Mouse (Mus musculus): Measurements from ENCODE around the gene Kbtbd4.

Gene Kbtbd4

GRCm38 (mm10) chr2:90904856-90905224, 300 bp downstream of the Kbtbd4 start:
- no peak for DNase-seq (ENCODE audit: low spot score)

DNA sequence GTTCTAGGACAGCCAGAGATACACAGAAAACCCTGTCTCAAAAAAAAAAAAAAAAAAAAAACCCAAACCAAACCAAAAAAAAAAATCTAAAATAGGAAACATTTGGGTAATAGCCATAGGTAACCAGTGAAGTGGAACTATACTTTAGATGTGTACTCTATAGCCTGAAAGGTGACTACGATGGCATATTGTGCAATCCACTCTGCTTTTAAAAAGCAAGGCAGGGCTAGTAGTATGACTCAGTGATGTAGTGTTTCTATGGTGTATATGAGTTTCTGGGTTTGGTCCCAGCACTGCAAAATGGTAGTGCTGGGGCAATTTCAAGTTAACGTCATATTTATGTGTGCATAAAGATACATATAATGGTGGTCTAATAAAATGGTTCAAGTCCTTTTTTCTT, 2.2 kb downstream of the Kbtbd4 start:
- no peak for DNase-seq (ENCODE audit: low spot score)

DNA sequence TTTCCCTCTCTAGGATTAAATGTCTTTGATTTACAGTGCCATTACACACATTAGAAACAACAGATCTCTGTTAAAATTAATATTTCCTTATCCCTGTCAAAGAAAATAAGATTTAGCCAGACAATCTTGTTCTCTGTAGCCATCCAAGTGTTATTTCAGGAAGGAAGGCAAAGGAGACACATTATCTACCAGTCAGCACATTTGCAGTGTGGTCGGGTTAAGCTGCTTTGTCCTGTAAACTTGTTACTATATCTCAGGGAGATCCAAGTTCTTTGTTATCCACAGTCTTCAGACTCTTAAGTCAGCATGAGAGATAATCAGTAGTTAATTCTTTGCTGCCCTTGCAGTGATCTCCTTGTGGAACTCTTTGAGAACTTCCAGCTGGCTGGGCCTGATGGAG, 6.3 kb downstream of the Kbtbd4 start:
- no peak for DNase-seq (ENCODE audit: low spot score)

DNA sequence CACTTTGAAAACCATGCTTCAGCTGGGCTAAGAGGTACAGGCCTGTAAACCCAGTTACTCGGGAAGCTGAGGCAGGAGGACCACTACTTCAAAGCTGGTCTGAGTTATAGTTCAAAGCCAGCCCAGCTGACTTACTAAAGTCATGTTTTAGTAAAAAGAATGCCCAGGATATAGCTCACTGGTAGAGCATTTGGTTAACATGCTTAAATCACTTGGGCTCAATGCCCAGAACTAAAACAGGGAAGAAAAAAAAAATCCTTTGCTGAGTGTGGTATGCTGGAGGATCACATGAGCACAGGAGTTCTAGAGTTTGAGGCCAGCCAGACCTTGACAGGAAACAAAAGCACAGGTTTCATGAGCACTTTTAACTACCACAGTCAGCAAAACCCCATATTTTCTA, 7.1 kb downstream of the Kbtbd4 start:
- DNase-seq (ENCODE audit: low spot score), result no peak

- no peak for DNase-seq (ENCODE audit: low spot score)
These were observed 9.1 kb downstream of the Kbtbd4 start for GRCm38 (mm10) chr2:90913671-90914070.

DNA sequence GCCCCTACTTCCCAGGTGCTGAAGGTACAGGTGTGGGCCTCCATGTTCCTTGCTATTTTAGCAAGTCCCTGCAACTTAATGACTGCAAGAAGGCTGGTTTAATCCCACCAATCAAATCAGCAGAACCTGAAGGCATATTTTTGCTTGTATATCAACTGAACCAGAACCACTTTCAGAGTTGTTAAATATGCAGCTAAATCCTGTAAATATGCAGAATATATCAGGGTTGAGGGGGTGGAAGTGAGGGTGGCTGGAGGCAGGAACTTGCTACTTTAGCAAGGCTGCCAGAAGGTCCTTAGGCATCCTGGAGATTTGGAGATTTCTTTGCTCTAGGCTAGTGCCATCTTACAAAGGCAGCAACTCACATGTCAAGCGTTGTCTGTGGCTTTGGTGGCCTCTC, 11.0 kb downstream of the Kbtbd4 start:
- DNase-seq (ENCODE audit: low spot score), result no peak

DNA sequence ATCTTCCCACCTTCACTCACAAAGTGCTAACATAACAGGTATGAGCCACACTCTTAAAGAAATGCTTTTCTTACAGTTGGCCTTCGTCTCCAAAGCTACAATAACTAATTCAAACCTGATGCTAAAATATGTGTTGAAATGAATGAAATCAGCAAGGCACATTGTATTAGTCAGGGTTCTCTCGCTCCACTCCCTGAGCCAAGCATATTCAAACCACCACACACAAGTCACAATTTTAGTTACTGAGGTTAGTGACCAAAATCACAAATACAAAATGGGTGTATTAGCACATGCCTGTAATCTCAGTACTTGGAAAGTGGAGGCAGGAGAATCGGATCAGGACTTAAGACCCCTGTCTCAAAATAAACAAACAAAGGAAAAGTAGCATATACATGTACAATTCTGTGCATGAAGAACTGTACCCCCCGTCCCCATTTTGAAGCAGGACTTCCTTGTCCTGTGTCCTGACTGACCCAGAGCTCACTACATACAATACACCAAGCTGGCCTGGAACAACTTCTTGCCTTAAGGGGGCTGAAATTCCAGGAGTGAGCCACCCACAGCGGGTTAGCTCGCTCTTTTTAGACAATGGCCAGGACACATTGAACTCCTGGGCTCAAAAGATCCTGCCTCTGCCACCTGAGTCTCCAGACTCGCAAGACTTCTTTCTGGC, 12.2 kb downstream of the Kbtbd4 start:
- DNase-seq (ENCODE audit: low spot score), result no peak

GRCm38 (mm10) chr2:90917233-90917998, 12.9 kb downstream of the Kbtbd4 start:
- DNase-seq (ENCODE audit: low spot score), result peak; percentile 45

DNA sequence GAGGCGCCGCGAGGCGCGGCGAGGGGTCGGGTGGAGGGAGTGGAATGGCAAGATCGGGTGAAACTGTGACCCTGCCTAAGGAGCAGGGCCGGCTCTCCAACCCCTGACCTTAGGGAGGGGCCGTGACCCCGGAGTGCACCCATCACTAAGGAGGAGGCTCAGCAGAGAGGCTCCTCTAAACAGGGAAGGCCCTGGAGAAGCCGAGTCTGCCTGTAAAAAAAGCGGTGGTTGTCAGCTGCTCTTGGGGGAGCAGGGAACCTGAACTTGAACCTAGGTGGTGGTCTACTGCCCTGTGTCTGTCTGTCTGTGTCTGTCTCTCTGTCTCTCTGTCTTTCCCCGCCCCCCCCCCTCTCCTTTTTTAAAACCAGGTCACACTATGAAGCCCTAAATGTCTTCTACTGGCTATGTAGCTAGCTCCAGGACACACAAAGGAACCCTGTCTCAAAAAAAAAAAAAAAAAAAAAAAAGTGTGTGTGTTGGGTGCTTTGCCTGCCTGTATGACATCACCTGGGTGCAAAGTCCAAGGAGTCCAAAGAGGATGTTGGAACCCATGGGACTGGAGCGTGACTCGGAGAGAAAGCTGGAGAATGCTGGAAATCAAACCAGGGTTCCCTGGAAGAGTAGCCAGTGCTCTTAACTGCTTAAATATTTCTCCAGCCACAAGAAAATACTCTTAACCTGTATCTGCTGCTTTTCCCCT, 13.6 kb downstream of the Kbtbd4 start:
- DNase-seq (ENCODE audit: low spot score), result no peak

DNA sequence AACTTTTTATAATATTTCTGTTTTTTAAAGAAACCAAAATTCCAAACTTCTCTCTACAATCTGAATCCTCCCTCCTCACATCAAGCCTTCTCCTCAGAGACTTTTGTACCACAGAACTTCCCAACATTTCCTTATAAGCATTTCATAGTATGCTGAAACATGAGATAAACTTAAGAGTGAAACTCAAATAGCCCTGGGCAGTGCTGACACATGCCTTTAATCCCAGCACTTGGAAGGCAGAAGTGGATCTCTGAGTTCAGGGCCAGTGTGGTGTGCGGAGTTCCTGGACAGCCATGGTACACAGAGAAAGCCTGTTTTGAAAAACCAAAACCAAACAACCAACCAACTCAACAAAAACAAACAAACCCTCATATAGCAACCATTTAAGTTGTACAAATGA, 16.6 kb downstream of the Kbtbd4 start:
- DNase-seq (ENCODE audit: low spot score), result no peak

DNA sequence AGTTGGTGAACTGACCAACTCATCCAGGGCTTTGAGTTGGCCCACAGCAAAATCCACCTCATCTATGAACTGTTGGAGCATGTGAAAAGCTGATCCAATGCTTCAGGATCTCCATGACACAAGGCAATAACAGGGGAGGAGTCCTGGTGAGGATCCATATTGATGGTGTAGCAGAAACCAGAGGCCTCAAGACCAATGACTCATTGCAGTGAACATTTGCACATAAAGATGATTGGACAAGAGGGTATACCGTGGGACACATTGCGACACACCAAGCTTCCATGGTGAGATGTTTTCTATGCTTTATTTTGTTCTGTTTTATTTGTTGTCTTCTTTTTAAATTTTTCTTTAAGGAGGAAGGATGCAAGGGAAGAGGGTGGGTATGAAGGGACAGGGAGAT, 18.1 kb downstream of the Kbtbd4 start:
- no peak for DNase-seq (ENCODE audit: low spot score)

DNA sequence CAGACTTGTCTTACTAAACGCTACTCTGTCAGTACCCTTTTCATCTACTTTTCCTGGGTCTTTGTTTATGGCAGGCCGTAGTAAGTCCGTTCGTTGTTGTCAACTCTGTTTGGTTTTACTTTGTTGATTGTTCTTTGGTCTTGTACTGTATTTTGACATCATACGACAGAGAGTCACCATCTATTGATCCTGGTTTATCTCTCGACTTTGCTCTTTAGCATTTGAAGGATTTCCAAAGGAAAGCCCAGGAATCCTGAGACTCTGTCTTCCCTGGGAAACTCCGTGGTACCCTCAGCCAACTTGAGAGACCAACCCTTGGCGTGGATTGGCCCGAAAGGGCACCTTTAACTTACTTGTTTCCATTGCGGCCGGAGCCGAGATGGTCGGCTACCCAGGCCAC, 24.0 kb downstream of the Kbtbd4 start:
- no peak for DNase-seq (ENCODE audit: low spot score)

DNA sequence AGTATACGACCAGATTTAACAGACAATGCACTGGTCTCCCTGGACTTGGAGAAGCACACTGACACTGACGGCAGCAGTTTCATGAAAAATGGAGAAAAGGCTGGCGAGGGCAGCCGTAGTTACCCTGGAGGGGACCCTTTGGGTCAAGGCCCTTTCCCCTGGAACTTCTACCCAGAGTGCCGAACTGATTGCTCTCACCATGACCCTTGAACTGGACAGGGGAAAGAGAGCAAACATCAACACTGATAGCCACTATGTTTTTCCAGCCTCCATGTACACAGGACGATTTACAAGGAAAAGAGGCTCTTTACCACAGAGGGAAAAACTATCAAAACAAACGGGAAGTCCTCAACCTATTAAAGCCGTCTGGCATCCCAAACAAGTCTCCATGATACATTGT, 27.3 kb downstream of the Kbtbd4 start:
- DNase-seq (ENCODE audit: low spot score), result no peak

DNA sequence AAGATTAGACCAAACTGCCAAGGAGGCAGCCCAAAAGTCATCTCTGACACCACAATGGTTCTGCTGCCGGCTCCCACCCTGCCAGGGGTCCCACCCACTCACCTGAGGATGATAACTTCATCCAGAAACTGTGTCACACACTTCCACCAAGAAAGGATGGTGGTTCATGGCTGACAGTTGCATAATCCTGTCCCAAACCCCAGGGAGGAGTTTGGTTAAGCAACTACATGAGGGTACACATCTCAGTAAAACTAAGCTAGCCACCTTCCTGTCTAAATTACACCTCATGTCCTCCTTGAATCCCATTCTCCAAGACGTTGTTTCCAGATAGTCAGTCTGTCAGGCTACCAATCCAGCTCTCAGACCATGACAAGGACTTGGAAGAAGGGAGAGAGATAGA, 27.7 kb downstream of the Kbtbd4 start:
- DNase-seq (ENCODE audit: low spot score), result no peak

GRCm38 (mm10) chr2:90938362-90938761, 33.8 kb downstream of the Kbtbd4 start:
- no peak for DNase-seq (ENCODE audit: low spot score)

DNA sequence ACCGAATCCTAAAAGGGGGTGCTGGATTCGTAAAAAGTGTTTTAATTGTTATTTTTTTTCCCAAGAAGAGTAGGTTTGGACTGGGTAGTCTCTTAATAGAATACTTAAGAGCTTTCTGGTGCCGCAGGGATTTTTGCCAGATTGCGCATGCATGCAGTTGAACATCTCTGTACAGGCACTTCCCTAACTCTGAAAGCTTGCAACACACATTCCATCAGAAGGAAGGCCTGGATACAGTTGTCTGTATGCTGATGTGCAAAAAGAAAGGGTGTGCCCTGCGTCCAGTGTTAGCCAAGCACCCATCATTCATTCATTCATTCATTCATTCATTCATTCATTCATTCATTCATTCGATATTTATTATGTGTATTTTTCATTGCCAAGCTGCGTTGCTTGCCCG, 35.2 kb downstream of the Kbtbd4 start:
- DNase-seq (ENCODE audit: low spot score), result no peak

DNA sequence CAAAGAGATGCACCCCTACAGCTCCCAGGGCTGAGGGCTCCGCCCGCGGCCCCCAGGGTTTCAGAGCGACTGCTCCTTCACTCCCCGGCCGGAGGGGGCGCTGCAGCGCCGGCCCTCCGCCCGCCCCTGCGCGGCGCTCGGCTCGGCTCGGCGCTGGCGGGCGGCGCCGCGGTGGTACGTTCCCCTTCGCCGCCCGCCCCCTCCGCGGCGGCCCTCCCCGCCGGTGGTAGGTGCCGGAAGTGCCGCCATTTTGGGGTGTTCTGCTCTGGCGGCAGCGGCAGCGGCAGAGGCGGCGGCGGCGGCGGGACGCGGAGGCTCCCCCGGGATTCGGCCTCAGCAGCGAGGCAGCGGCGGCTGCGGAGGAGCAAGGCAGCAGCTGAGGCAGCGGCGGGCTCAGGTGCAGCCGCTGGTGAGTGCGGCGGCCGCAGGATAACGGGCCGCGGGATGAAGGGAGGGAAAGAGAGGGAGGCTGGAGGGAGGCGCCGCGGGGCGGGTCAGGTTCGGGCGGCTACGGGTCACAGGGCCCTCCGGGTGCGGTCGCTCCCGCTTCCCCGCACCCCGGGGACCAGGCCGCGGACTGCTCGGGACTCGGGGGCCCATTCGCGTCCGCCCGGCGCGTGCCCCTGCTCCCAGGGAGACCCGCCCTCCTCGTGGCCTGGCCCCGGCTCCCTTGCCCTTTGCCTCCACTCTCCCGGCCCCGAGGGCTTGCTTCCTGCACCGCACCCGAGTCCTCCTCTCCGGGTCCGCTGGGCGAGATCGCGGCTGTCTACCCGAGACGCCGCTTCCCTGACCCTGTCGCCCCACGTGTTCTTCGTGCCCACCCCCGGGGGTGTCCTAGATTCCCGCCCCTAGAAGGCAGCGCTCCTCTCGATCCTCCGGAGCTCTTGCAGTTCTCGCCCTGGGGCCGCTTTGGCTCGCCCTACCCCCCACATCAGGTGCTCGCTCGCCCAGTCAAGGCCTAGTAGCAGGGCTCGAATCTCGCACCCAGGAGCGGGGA, 36.0 kb downstream of the Kbtbd4 start, which contains the start of gene Celf1:
Gene Celf1, plus strand, starts transcription at position 150 of the 997 bp plus-strand sequence.
- peak; percentile 86 for DNase-seq (ENCODE audit: low spot score)

DNA sequence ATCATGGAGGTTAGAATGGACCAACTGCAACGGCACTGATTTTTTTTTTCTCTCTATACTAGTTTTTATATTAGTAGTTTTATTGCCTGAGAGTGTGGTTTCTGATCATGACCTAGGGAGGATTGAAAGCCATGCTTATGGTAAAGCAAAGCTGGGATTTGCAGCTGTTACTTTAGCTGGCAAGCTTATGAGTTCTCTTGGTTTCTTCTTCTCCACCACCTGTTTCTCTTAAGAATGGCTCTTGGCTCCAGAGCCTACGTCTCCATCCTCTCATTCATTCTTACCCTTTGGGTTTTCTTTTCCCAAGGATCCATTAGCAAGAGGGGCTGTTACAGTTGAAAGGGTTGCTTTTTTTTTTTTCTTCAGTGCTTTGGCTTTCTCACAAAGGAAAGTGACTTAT, 37.2 kb downstream of the Kbtbd4 start:
- DNase-seq (ENCODE audit: low spot score), result no peak

GRCm38 (mm10) chr2:90950149-90950548, 45.6 kb downstream of the Kbtbd4 start:
- no peak for DNase-seq (ENCODE audit: low spot score)

DNA sequence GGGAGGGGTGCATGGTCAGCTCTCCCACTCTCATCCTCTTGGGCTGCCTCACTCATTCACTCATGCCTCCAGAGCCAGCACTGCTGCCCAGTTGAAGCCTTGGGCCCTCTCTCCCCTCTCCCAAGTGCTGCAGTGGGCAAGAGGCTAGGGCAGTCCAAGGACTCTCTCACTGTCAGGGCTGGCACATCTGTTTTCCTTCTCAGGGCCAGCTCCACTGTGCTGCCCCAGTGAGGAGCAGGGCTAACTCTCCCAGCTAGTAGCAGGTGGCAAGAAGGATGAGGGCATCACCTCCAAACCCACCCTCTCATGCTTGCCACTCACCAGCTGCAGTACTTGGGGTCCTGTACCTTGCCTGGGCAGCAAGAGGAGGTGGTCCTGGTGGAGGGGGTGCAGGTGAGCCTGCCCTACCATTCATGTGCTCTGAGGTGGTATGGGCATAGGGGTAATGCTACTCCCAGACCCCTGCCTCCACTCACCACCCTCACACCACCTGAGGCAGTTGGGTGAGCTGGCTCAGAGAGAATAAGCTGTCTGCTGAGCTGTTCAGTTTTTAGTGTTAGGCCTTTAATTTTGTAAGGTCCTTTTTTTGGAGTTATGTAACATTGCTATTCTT, 46.1 kb downstream of the Kbtbd4 start:
- DNase-seq (ENCODE audit: low spot score), result no peak

GRCm38 (mm10) chr2:90953461-90953860, 48.9 kb downstream of the Kbtbd4 start:
- no peak for DNase-seq (ENCODE audit: low spot score)

- no peak for DNase-seq (ENCODE audit: low spot score)
These were observed 51.5 kb downstream of the Kbtbd4 start for GRCm38 (mm10) chr2:90956053-90956452.

All from T-cell, adult 2 months (primary cell).